Mouse (Mus musculus): ENCODE results near the gene Gm5901.
"Not testable (repeated sequence)": the region's sequence is repeated elsewhere in the genome, so short reads cannot be mapped to it uniquely, and the experiment has no call there.

The Gm5901 gene

DNA sequence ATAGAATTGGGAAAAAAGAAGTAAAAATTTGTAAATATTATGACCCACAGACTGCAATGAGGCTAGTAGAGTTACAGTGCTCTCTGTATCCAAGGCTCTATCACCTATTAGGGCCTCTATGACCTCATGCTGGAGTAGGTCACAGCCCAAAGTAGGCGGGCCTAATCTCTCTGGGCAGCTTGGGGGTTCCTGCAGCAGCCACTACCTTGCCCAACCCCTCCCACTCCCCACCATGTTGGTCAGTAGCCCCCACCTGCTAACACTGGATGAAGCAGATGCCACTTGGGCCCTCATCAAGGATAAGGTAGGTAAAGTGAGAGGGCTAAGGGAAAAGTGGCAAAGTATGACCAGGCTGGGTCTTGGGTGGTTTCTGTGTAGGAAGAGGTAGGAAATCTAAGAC, at the start of gene Gm5901:
Gm5901 (plus strand) TSS at position 173 of the 400 bp plus-strand sequence.
- no peak for DNase-seq

DNA sequence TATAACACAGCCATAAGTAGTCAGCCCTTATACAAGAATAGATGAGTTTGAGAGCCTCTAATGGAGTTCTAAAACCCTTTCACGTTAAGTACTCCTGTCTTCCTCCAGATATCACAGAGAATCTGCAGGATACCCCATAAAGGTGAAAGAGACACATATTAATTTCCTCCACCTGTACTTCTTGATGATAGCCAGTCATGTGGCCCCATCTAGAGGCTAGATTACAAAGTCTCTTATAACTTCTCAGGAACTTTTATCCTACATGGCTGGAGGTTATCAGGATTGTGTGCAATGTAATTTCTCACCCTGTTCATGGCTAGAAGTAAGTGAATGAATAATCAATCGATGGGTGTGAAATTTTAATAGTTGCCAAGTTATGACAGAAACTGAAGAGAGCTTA, 49.5 kb upstream of the Gm5901 start:
- no peak for DNase-seq

DNA sequence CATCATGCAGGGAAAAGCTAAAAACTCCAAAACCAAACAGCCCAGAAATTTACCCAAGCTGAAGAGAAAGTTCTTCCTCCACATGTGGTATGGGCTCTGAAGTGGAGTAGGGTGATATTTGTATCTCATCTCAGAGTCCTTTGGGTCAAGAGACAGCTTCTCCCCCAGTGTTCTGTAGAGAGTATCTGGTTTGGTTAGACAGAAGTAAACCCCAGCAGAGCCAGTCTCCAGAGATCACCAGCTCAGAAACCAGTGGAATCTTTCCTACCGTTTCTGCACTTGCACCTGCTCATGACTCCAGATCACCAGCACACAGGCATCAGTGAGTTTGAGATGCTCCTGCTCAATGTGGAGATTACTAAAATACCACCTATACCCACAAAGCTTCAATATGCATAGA, 40.8 kb upstream of the Gm5901 start, which contains the start of gene Olfr690:
Olfr690 (minus strand) TSS at position 101 of the 400 bp plus-strand sequence.
- DNase-seq: no peak

DNA sequence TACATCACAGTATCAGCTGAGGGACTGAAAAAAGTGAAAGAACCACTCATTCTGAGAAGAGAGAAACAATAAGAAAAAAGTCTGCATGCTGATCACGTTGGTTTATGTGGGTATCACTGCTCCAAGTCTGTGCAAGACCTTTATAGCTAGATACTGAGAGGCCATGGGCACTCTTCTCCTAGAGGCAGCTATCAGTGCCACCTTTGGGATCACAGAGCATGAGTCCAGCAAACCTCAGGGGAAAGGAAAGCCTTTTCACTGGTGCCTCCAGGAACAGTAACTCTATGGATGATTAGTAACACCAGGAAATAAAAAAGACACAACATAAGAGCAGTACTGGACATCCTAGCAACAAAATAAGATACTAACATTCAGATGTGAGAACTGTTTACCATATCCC, 32.7 kb upstream of the Gm5901 start, which contains the start of gene Olfr691:
Olfr691 (minus strand) TSS at position 101 of the 400 bp plus-strand sequence.
- no peak for DNase-seq

DNA sequence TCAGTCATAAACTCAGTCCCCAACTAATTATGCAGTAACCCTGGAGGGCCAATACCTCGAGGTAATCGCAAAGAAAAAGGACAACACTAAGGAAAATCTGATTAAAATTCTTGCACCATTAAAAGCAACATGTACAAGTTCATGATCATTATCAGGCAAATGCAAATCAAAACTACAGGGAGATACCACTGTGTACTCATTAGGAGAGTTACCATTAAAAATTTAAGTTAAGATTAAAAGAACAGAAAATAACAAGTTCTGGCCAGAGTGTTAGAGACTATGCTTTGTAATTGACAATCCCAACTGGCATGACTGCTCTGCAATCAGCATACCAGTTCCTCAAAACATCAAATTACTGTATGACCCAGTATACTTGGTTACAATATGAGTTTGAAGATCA, 32.1 kb upstream of the Gm5901 start:
- no peak for DNase-seq

DNA sequence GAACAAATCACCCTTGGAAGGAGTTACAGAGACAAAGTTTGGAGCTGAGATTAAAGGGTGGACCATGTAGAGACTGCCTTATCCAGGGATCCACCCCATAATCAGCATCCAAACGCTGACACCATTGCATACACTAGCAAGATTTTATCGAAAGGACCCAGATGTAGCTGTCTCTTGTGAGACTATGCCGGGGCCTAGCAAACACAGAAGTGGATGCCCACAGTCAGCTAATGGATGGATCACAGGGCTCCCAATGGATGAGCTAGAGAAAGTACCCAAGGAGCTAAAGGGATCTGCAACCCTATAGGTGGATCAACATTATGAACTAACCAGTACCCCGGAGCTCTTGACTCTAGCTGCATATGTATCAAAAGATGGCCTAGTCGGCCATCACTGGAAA, 18.8 kb upstream of the Gm5901 start:
- not testable (repeated sequence) for DNase-seq

DNA sequence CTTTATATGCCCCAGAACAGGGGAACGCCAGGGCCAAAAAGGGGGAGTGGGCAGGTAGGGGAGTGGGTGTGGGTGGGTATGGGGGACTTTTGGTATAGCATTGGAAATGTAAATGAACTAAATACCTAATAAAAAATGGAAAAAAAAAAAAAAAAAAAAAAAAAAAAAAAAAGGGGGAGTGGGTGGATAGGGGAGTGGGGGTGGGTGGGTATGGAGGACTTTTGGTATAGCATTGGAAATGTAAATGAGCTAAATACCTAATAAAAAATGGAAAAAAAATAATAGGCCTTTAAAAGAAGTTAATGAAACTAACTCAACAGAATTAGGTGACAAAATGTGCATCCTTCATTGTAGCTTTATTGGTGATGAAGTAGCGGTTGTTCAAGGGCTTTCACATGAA, 18.4 kb upstream of the Gm5901 start:
- DNase-seq: not testable (repeated sequence)

DNA sequence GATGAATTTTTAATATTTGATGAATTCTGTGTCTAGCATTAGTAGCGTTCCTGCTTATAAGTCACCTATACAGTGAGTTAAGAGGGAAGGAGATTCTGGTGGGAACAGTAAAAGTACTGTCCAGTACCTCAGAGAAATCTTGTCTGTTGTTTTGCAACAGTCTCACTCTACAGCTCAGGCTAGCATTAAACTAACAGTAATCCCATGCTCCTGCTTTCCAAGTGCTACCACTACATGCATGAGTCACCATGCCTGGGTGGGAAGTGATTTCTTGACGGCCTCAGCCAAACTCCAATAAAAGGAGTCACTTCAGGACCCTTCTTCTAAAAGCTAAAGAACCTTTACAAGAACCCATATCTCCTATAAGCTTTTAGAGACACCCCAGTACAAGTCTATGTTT, 13.1 kb upstream of the Gm5901 start:
- DNase-seq: no peak

DNA sequence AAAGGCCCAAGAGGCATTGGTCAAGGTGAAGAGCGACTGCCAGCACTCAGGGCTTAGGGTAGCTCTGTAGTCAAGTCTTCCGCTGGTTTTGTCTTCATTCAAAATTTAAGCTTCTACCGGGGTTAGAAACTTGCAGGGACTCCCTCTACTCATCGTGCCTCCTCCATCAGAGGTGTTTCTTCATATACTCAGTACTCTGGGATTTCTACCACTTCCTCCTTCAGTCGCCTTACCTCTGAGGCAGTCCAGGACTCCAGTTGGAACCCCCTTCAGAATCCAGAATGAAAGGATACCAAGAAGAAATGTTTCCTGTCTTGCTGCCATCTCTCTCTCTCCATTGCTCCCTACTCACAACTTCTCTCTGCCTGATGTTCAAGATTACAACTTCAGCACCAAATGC, 7.6 kb upstream of the Gm5901 start:
- DNase-seq: no peak

DNA sequence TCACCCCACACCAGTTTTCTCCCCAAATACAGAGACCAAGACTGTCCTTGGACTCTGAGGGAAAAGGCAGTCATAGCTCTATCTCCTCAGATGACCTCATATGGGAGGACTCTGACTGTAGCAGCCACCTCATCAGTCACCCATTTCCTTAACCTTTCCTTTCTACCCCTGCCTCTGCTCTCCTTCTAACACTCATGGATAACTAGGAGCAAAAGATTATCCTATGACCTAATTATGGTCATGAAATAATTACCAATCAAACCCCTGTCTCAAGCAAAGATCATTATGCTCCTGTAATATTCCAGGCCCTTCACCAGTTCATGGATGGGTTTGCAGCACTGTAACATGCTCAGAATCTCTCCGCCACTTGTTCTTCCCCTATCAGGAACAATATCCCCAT, 6.9 kb upstream of the Gm5901 start, which contains the start of gene Olfr692:
Olfr692 (plus strand) TSS at position 301 of the 400 bp plus-strand sequence.
- no peak for DNase-seq

DNA sequence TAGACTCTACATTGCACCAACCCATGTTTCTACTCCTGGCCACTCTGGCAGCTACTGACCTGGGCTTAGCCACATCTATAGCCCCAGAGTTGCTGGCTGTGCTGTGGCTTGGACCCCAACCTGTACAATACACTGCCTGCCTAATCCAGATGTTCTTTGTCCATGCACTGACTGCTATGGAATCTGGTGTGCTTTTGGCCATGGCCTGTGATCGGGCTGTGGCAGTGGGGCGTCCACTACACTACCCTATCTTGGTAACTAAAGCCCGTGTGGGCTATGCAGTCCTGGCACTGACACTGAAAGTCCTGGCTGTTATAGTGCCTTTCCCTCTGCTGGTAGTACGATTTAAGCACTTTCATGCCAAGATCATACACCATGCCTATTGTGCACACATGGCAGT, 6.3 kb upstream of the Gm5901 start:
- no peak for DNase-seq

DNA sequence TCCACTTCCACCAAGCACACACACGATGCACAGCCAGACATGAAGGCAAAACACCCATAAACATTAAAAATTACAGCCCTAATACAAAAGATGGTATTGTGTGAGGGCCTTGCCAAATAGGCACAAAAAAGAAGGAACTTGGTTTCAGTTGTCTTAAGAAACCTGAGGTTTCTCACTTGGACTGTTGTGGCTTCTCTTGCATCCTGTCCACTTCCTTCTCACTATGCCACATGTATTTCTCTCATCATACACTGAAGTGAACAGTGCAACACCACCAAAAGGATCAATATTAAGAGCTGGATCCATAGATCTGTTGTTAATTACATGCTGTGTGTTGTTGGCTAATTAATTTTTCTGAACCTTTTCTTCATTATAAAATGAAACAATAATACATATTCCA, 1.9 kb upstream of the Gm5901 start:
- no peak for DNase-seq

DNA sequence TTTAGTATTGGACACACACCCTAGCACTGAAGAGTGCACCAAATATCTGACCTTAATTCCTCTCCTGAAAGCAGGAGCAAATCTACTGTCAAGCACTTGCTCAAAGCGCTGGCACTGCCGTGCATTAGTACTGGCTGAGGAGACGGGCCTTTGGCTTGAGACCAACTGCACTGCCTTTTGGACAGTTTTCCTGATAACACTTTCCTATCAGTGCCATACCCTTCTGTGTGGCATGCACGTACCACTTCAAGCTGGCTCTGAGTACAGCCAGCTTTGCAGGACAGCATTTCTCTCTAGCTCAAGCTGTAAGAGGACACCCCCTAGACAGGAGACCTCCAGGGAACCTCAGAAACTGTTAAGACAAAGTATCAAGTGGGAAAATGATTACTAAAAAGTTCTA, 1.3 kb upstream of the Gm5901 start:
- DNase-seq: peak; percentile 39 to 58

DNA sequence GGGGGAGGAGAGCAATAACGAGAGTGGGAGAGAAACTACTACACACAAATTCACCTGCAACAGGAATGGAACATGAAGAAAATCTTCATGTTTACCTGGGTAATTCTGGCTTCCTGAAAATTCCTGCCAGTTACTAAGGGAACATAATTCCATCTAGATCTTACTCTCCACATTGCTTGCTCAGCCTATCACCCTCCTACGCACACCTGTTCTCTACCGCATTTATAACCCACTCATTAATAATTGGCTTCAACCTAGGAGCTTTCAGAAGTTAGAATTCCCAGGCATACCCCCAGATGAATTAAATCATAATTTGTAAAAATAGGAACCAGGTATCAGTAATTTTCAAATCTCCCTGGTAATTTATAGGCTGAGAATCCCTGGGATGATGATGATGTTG, 862 bp upstream of the Gm5901 start:
- DNase-seq: no peak

DNA sequence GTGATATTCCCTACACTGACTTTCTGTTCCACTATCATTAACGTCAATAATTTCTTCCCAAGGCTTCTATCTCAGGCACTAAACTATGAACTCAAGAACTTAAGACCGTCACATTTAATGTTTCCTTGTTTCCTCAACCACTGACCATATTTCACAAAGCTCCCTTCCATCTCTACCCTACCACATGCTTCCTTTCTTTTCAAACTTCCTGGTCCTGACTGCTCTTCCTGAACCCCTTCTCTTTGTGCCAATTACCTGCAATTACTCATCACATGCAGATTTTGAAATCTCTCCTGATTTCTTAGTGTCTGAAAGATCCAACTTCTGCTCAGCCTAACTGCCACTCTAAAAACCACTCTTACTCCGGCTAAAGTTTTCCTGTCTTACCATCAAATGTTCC, 5.5 kb downstream of the Gm5901 start:
- DNase-seq: no peak

DNA sequence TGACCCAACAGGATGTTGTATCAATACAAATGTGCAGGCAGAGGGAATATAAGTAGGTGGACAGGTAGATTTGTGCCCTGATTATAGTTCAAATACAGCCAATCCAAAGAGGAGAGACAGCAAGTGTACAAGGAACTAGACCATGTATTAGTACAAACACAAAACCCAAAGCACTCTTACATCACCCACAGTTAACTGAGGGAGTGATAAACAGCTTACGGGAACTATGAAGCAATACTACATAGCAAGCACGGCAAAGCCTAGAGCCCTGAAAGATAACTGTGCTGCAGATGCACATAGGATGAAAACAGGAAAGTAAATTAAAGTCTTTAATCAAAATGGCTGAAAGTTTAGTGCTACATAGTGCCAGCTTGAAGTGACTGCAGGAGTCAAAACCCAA, 12.9 kb downstream of the Gm5901 start:
- DNase-seq: no peak

DNA sequence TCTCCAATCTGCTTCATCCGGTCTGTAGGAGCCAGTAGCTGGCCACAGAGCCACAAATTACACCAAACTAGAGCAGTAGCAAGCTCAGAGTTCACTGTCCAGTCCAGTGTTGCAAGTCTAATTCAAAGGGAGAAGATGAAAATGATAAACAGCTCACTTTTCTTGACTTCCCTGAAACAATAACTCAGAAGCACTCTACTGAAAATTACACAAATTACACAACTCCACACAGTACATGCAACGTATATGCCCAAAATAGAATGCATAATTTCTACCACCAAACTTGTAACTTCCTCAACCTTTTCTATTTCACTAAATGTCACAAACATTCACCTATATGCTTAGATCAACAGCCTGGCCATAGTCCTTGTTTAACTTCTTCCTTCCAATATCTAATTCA, 15.4 kb downstream of the Gm5901 start:
- DNase-seq: no peak

DNA sequence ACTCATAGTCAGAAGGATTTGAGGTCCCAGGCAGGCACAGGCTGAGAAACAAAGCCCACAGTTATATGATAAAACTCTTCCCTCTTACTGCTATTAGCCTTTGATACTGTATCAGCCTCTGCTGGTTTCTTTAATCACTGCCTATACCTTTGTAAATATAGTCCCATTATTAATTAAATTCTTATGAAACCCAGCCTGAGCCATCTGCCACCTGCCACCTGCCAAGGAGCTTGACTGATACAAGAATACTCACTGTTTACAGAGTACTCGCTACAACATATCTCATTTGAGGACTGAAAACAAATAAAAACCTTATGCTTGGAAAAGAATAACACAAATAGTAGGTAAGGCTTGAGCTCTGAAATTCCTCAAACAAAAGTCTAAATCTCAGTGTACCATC, 19.8 kb downstream of the Gm5901 start:
- DNase-seq: peak in 1 of 2 experiments; percentile 40

DNA sequence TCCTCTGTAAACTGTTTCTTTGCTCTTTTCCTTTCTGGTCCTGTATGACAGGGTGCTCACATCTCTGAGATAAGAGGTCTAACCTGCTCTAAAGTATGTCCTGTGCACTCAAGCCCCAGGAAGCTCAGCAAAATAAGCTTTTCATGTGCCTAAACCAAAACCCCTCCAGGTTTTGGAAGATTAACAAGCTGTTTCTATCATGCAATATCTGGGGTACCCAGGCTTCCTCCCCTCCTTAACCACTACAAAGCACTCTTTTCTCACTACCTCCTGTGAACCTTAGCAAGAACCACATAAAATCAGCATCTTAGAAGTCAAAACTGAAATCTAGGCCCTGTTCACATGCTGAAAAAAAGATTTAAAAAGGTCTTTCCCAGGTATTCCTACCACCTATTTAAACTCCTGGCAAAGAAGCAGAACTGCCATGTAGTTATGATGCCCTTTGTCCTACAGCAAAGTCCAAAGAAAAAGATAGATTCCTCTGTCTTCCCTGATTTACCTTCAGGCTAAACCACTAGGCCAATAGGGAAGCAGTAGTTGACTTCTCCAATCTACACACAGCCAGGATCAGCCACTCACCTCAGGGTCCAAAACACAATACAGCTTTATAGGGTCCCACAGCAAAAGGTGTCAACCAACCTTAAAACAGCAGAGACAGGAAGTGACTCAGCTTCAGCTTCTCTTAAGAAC, 20.4 kb downstream of the Gm5901 start:
- DNase-seq: no peak

DNA sequence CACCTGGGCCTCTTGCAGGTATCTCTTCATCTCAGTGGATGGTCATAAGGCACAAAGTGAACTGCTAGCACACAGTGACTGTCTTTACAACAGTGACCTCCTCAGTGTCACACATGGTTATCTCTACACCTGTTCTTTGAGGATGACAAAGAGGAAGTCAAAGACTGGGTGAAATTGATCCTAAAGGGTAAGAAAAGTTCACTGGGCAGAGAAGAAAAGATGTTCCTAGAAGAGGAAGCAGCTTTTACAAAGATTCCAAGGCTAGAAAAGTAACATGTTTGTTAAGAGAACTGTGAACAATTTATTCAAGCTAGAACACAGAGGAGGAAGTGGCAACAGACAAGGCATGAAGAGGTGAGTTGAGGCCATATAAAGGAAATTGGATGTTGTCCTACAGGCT, 21.3 kb downstream of the Gm5901 start:
- DNase-seq: no peak

DNA sequence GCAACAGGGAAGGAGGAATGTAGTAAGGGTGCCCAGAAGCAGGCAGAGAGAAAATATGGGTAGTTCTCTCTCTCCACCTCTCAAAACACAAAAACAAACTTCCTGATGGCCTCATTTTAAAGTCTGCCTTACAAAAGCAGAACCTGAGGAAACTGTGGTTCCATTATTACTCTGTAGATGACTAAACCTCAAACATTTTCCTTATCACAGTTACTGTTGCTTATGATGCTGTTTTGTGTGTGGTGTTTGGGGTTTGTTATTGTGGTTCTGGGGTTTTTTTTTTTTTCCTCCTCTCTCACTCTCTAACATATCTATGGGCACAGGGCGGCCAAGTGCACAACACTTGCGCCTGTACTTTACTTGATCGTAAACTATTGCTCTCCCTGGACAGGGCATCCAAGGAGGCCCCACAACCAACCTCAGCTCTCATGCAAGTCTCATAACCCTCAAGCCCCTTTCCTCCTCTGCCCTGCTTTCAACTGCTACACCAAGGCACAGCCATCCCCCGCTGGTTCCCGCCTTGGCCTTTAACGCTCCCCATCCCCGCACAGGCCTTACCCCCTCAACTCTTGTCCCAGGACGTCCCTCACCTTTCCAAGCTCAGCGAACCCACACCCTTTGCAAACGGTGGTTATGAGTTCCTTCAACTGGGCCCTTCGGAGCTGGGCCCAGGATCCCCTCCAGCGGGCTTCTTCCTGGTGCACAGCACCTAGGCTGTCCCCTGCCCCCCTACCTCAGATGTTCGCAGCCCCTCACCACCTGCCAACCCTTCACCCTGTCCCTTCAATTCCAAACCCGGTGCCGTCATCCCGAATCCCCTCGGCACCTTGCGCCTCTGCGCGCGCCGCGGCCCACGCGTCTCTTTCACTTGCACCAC, 24.5 kb downstream of the Gm5901 start:
- no peak for DNase-seq

DNA sequence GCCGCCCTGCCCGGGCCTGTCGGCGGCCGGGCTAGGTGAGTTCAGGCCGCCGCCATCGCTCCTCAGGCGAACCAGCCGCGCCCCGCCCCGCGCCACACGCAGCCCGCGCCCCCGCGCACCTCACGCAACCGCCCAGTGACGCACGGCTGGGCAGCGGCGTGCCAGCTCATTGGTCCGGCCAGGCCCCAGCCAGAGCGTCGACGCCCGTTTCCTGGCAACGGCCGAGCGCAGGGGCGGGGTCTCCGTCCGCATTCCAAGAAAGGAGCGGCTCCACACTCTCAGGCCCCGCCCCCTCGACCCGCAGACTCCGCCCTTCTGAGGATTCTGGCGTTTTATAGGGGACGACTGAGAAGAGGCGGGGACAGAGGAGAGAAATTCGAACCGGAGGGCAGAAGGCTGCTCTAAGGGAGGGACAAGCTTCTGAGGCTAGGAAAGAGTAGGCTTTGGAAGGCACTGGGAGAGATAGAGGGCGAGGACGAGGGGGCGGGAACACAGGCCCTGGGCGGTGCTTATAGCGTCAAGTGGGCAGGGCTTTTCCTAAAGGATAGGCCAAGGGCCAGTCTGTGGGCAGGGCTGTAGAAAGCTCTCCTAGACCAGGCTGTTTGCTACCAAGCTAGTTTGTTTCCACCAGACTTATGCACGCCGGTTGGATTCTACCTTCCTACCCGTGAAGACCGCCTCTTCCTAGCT, 25.2 kb downstream of the Gm5901 start, which contains the start of gene Fam160a2:
Fam160a2 (minus strand) TSS at position 120 of the 690 bp plus-strand sequence.
- peak; percentile 100 for DNase-seq

DNA sequence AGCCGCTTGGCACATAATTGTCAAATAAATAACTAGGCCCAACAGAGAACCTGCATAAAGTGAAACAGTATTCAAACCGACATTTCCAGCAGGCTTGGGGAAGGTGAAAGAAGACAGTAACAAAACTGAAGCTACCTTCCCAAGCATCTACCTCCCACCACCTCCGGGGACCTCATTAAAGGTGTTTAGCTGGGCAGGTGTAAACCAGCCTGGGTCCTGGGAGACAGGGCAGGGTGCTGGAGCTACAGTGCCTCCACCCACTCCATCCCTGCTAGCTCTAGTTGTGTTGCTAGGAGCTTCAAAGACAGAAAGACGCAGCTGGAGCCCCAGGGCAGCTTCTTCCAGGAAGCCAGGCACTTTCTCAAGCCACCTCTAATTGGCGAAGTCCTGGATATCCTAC, 29.4 kb downstream of the Gm5901 start, which contains the start of gene Cnga4:
Cnga4 (plus strand) TSS at position 301 of the 400 bp plus-strand sequence.
- no peak for DNase-seq

All from cerebellum, postnatal 10 days (tissue).